Mouse (Mus musculus) ovary, adult 2 months (tissue): ENCODE measurements around the gene Cpn2. TPM values are rescaled to one million over a fixed set of nuclear protein-coding genes. Genes with fewer than 3 reads are reported as not detected.

Experiments used
- polyA plus RNA-seq: library from polyadenylated mRNA; depleted of rRNA; stranded (reverse); fragments of >200 nt; gene quantifications from 2 replicates; pipeline ENCODE4 v1.2.3, GENCODE M21; 2012; rRNA removed

Gene Cpn2
- polyA plus RNA-seq, result 0.21 TPM in 1 of 2 replicates, not detected in the other

DNA sequence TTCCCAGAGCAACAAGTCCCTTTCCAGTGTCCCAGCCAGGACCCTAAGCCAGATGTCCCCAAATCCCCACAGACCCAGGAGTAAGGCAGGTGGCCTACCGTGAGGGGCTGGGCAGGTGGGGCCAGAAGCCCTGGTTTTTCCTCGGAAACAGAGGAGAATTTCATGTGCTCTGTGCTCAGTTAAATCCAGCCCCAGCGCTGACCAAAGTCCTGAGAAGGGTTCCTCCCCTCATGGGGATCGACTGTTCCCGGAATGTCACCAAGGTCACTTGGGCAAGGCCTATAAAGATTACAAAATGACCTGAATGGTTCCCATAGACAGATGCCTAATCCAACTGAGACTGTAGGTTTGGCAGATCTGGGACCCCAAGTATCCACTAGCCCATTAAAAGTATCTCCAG, at the start of gene Cpn2:
Gene Cpn2 (minus strand): TSS at position 141 of the 400 bp plus-strand sequence.

DNA sequence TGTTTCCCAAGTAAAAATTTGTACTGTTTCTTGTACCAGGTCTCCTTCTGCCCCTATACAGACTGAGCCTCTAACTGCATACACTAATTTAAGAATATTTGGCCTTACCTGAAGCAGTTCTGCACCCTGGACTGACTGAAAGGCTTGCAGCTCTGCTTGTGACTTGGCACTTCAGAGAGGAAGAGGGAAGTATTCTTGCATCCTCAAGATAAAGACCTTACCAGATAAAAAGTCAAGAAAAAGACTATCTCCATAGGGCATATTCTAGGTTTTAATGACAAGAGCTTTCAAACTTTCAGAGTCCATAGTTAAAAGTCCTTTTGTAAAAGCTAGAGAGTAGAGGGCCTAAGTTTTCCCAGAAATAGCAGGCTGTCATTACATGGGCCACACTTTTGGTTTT, 43.3 kb upstream of the Cpn2 start, which contains the start of gene Gp5:
Gene Gp5 (minus strand): TSS at position 133 of the 400 bp plus-strand sequence.

DNA sequence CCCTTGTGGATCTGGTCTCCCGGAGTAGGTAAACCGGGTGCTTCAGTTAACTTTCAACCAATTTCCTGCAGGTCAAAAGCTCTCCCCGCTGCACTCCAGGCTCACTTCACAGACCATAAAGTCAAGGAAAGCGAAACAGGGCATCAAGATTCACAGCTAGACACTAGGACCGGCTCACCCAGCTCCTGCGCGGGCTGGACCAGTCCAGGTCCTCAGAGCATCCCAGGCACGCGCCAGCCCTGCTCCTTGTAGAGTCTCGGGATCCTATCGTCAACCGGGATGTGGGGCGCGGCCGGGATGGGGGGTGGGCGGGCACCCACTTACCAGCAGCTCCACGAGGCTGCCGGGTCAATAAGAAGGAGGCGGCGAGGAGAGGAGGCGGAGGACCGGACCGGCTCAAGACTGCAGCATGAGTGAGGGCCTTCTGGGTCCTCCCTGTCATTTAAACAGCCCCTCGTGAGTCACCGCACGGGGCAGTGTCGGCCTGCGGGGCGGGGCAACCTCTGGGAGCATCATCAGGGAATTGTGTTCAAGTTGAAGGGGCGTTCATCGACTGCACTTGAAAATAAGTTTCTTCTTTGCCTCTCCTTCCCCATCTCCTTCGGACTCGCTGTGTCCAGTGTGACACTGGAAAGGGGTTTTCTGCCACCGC, 15.7 kb upstream of the Cpn2 start, which contains the start of gene Lrrc15:
Gene Lrrc15 (minus strand): TSS at position 413 of the 652 bp plus-strand sequence.

Other genes with a start within 250 kb of the Cpn2 start
- gene Hes1, start 203.1 kb downstream of the Cpn2 start, polyA plus RNA-seq, result 307 and 412 TPM in 2 replicates
- gene Lrrc15, start 15.8 kb upstream of the Cpn2 start, polyA plus RNA-seq, result 0.62 and 1.0 TPM in 2 replicates
- gene Gp5, start 43.3 kb upstream of the Cpn2 start, polyA plus RNA-seq, result 0.48 and 1.5 TPM in 2 replicates
- 33.7 and 94.7 TPM in 2 replicates for gene Atp13a3, start 138.5 kb upstream of the Cpn2 start, polyA plus RNA-seq